Mouse (Mus musculus): Measurements from ENCODE around the gene Slco3a1.

DNA sequence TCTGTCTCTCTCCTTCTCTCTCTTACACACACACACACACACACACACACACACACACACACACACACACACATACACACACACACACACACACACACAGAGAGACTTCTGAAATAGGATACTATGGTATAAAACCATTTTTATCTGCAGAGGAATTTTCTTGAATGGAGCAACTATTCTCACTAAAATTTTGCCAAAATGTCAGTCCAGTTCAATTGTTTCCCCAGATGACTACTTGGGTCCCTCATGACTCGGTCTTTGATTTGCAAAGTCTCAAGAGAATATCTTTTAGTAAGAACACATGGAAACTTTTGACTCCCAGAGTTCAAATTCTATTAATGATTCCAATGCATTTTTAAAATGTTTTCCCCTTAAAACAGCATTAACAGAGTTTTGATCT lies 60.8 kb downstream of the Slco3a1 start:
- no peak for TF ChIP-seq CTCF (IDR thresholded peaks at IDR 0.05; ENCODE audit: borderline replicate concordance, insufficient read depth, low read length)
- no peak for TF ChIP-seq POLR2A (IDR thresholded peaks at IDR 0.05; ENCODE audit: low read depth, low read length)
